Mouse (Mus musculus) cerebellum, adult 2 months (tissue): ENCODE measurements around the gene Osbp2.

Source experiments
- CTCF ChIP-seq: fragments of 200-500 bp; IDR thresholded peaks from 2 replicates; pipeline ENCODE4 v1.5.1; 2011; ENCODE audit warnings: low read depth, mild to moderate bottlenecking, control low read depth, low read length, moderate library complexity, borderline replicate concordance; ENCODE audit not compliant: insufficient read depth
- POLR2A ChIP-seq: fragments of 200-500 bp; IDR thresholded peaks from 2 replicates; pipeline ENCODE4 v1.6.1; 2011; ENCODE audit warnings: low read length, control low read depth, borderline replicate concordance; ENCODE audit not compliant: insufficient read depth

- TF ChIP-seq CTCF: no peak
- no peak for TF ChIP-seq POLR2A
These were observed 30.9 kb upstream of the Osbp2 start, which contains the start of the genes 4921536K21Rik and Dusp18 for GRCm38 (mm10) chr11:3894406-3895281.
